In genomic region chr10:63117583-63117982, GRCm38 (mm10) we compare ENCODE assay signal across 1 mouse cellular context.
TF ChIP-seq lines count a peak whose summit lies in the region.

No protein-coding gene starts in this region.

TF ChIP-seq in MEL, 35 proteins besides CTCF, POLR2A, EP300 and RAD21 (continued from another document):
- TF ChIP-seq TBP (IDR thresholded peaks at IDR 0.05; ENCODE audit: low read depth, low read length) (no peak), SIN3A (IDR thresholded peaks at IDR 0.05; ENCODE audit: low read length) (no peak), UBTF (IDR thresholded peaks at IDR 0.05; ENCODE audit: borderline replicate concordance, insufficient read depth, low read depth, low read length) (no peak), ZC3H11A (IDR thresholded peaks at IDR 0.05; ENCODE audit: low read depth, low read length) (no peak), NRF1 (IDR thresholded peaks at IDR 0.05; ENCODE audit: insufficient read depth, low read depth, low read length, poor library complexity, severe bottlenecking) (no peak)
